Mouse (Mus musculus) CH12F3 (cell line): Measurements from ENCODE around the gene Gdap2.

Experiments used
- in situ Hi-C: fragments of 300-500 bp; cut with MboI; formaldehyde crosslinking; loops from 2 replicates; pipeline ENCODE4 v1.14.3; 2020; ENCODE audit warnings: low sequenced_read_pairs

The Gdap2 gene

GRCm38 (mm10) chr3:100162315-100163105 is at the start of gene Gdap2, which contains the start of gene Wdr3:
TSS of gene Gdap2 (plus strand) at chr3:100162381.
TSS of gene Wdr3 (minus strand) at chr3:100162407.
- in situ Hi-C loops: no loop called here

GRCm38 (mm10) chr3:100118681-100119080 is 43.5 kb upstream of the Gdap2 start:
- in situ Hi-C loops: no loop called here

GRCm38 (mm10) chr3:100121961-100122360 is 40.2 kb upstream of the Gdap2 start:
- in situ Hi-C loops: no loop called here

GRCm38 (mm10) chr3:100122445-100122844 is 39.7 kb upstream of the Gdap2 start:
- in situ Hi-C loops: no loop called here

- in situ Hi-C loops: no loop called here
Observed at GRCm38 (mm10) chr3:100160682-100161445, 1.3 kb upstream of the Gdap2 start.

- in situ Hi-C loops: no loop called here
Observed at GRCm38 (mm10) chr3:100161665-100162314, 391 bp upstream of the Gdap2 start.

GRCm38 (mm10) chr3:100163556-100163955 is 1.4 kb downstream of the Gdap2 start:
- in situ Hi-C loops: no loop called here

- in situ Hi-C loops: no loop called here
Observed at GRCm38 (mm10) chr3:100164991-100165390, 2.8 kb downstream of the Gdap2 start.

GRCm38 (mm10) chr3:100176031-100176430 is 13.8 kb downstream of the Gdap2 start:
- in situ Hi-C loops: loop anchor here (25.0 kb wide), 2 partner anchors 511 to 761 kb away; partner anchors contain the start of gene Man1a2

- in situ Hi-C loops: loop anchor here (10.0 to 25.0 kb wide), 3 partner anchors 394 to 757 kb away; partner anchors contain the start of gene Man1a2
Observed at GRCm38 (mm10) chr3:100180471-100180870, 18.3 kb downstream of the Gdap2 start.

GRCm38 (mm10) chr3:100189444-100189843 is 27.3 kb downstream of the Gdap2 start:
- in situ Hi-C loops: loop anchor here (10.0 to 25.0 kb wide), 3 partner anchors 385 to 748 kb away; partner anchors contain the start of gene Man1a2

GRCm38 (mm10) chr3:100189861-100190260 is 27.7 kb downstream of the Gdap2 start:
- in situ Hi-C loops: loop anchor here (10.0 to 25.0 kb wide), 3 partner anchors 385 to 747 kb away; partner anchors contain the start of gene Man1a2

GRCm38 (mm10) chr3:100194210-100194609 is 32.0 kb downstream of the Gdap2 start:
- in situ Hi-C loops: loop anchor here (25.0 kb wide), 2 partner anchors 493 to 743 kb away; partner anchors contain the start of gene Man1a2

GRCm38 (mm10) chr3:100201554-100201953 is 39.4 kb downstream of the Gdap2 start:
- in situ Hi-C loops: no loop called here

- in situ Hi-C loops: no loop called here
Observed at GRCm38 (mm10) chr3:100206973-100207372, 44.8 kb downstream of the Gdap2 start.

- in situ Hi-C loops: no loop called here
Observed at GRCm38 (mm10) chr3:100215469-100215868, 53.3 kb downstream of the Gdap2 start.

GRCm38 (mm10) chr3:100225326-100225959 is 63.3 kb downstream of the Gdap2 start:
- in situ Hi-C loops: no loop called here

GRCm38 (mm10) chr3:100227509-100227908 is 65.3 kb downstream of the Gdap2 start:
- in situ Hi-C loops: no loop called here

- in situ Hi-C loops: no loop called here
Observed at GRCm38 (mm10) chr3:100228981-100229380, 66.8 kb downstream of the Gdap2 start.

GRCm38 (mm10) chr3:100236725-100237436 is 74.7 kb downstream of the Gdap2 start:
- in situ Hi-C loops: no loop called here
